Mouse (Mus musculus) liver, embryonic 14.5 days (tissue): Measurements from ENCODE around the gene Surf4.

Experiments
- CTCF ChIP-seq: IDR thresholded peaks from 2 replicates; pipeline ENCODE4 v1.5.1; 2016; ENCODE audit warnings: antibody characterized with exemption, low read depth, control low read depth
- EP300 ChIP-seq: IDR thresholded peaks from 2 replicates; pipeline ENCODE4 v1.6.1; 2016; ENCODE audit warnings: antibody characterized with exemption, low read depth

GRCm38 (mm10) chr2:26870666-26871065, 63.1 kb downstream of the Surf4 start:
- TF ChIP-seq EP300 (no peak), CTCF (no peak)
